11 mouse cellular contexts compared by ENCODE assay signal in genomic region chr3:97764152-97764551, GRCm38 (mm10).
DNase-seq lines count a peak whose midpoint lies in the region; ATAC-seq and TF ChIP-seq lines count a peak whose summit lies in the region.
"Had no signal": no experiment of that assay in that cellular context is flagged by ENCODE, and none has a peak within 500 bp of the region (broad histone marks: within the 10 kb centered on the region; RNA-seq: fewer than 3 reads in every experiment).

No protein-coding gene starts in this region.

- no peak overlapping the region for H3K9ac ChIP-seq in heart, embryonic 12.5 days
- H3K9ac ChIP-seq in midbrain, embryonic 15.5 days: peak overlapping the region; percentile 33

- H3K36me3 ChIP-seq in heart, embryonic 10.5 days: 0 out of 2 replicates have a peak, but pooled peaks cover 6% of the 10 kb centered on the region
- H3K36me3 ChIP-seq in heart, embryonic 12.5 days: peaks cover 17% of the 10 kb centered on the region
- peaks cover 3% of the 10 kb centered on the region; the same call in 1 of the 2 replicates for H3K36me3 ChIP-seq in kidney, adult 2 months (ENCODE audit: control insufficient read depth, insufficient read depth, low read length)
- no peaks in the 10 kb centered on the region for H3K36me3 ChIP-seq in midbrain, embryonic 15.5 days (replicated peaks)

- no peaks in the 10 kb centered on the region for H3K9me3 ChIP-seq in heart, embryonic 10.5 days
- H3K9me3 ChIP-seq in heart, embryonic 12.5 days (replicated peaks): no peaks in the 10 kb centered on the region
- no peaks in the 10 kb centered on the region for H3K9me3 ChIP-seq in midbrain, embryonic 15.5 days

- no peaks in the 10 kb centered on the region for H3K27me3 ChIP-seq in heart, embryonic 10.5 days (ENCODE audit: insufficient read depth, poor library complexity, severe bottlenecking)
- H3K27me3 ChIP-seq in heart, embryonic 12.5 days (replicated peaks): no peaks in the 10 kb centered on the region
- no peaks in the 10 kb centered on the region for H3K27me3 ChIP-seq in kidney, adult 2 months (replicated peaks; ENCODE audit: control insufficient read depth, insufficient read depth, low read length)
- no peaks in the 10 kb centered on the region for H3K27me3 ChIP-seq in midbrain, embryonic 15.5 days (replicated peaks)
- H3K27me3 ChIP-seq: Patski had no signal

- TF ChIP-seq CTCF in cortical plate, adult 2 months (IDR thresholded peaks at IDR 0.05; ENCODE audit: extremely low read depth, insufficient read depth, low read length): no peak
- TF ChIP-seq CTCF in kidney, adult 2 months (conservative IDR thresholded peaks at IDR 0.05; ENCODE audit: insufficient read depth, insufficient read length, low read depth, low read length): no peak

- no peak for TF ChIP-seq POLR2A in cortical plate, adult 2 months (IDR thresholded peaks at IDR 0.05; ENCODE audit: extremely low read depth, insufficient read depth, low read length)
- TF ChIP-seq POLR2A in kidney, adult 2 months (IDR thresholded peaks at IDR 0.05; ENCODE audit: low read depth, low read length): no peak

- 87% methylated on average over 5 of the region's 5 CpGs for WGBS in heart, embryonic 10.5 days
- WGBS in heart, embryonic 12.5 days: 86% methylated on average over 5 of the region's 5 CpGs
- WGBS in kidney, adult 2 months: 25% methylated on average over 5 of the region's 5 CpGs
- WGBS in midbrain, embryonic 15.5 days: 40% methylated on average over 5 of the region's 5 CpGs

- H3K4me1 ChIP-seq in heart, embryonic 10.5 days: peaks cover 31% of the 10 kb centered on the region
- H3K4me1 ChIP-seq in heart, embryonic 12.5 days (replicated peaks): peaks cover 39% of the 10 kb centered on the region
- H3K4me1 ChIP-seq in cortical plate, adult 2 months (ENCODE audit: control insufficient read depth, insufficient read depth, low read length): peaks cover 11% of the 10 kb centered on the region; the same call in 1 of the 2 replicates
- H3K4me1 ChIP-seq in kidney, adult 2 months (ENCODE audit: control insufficient read depth, insufficient read depth, low read length): peaks cover 7% of the 10 kb centered on the region; the same call in 1 of the 2 replicates
- H3K4me1 ChIP-seq in midbrain, embryonic 15.5 days: peaks cover 50% of the 10 kb centered on the region

- no peak for ATAC-seq in heart, embryonic 12.5 days (ENCODE audit: insufficient number of reproducible peaks, low FRiP score)
- no peak for ATAC-seq in midbrain, embryonic 15.5 days (replicated peaks)
- ATAC-seq: lung, postnatal 0 days; Patski had no signal

- no peak overlapping the region for H3K4me3 ChIP-seq in heart, embryonic 10.5 days
- no peak overlapping the region for H3K4me3 ChIP-seq in heart, embryonic 12.5 days
- H3K4me3 ChIP-seq in cortical plate, adult 2 months (ENCODE audit: insufficient read depth, low read length): peak overlapping the region; percentile 5; the same call in 1 of the 2 replicates
- peak overlapping the region; percentile 37 for H3K4me3 ChIP-seq in kidney, adult 2 months (ENCODE audit: insufficient read depth, low read depth, low read length)
- H3K4me3 ChIP-seq in midbrain, embryonic 15.5 days: peak overlapping the region; percentile 37

- no peak overlapping the region for H3K27ac ChIP-seq in heart, embryonic 10.5 days
- H3K27ac ChIP-seq in heart, embryonic 12.5 days (ENCODE audit: poor library complexity, severe bottlenecking): no peak overlapping the region
- H3K27ac ChIP-seq in cortical plate, adult 2 months (ENCODE audit: insufficient read depth, low read length): no peak overlapping the region
- peak overlapping the region; percentile 87 for H3K27ac ChIP-seq in kidney, adult 2 months (ENCODE audit: insufficient read depth, low read depth, low read length)
- H3K27ac ChIP-seq in midbrain, embryonic 15.5 days: no peak overlapping the region

- peak; percentile 52 for DNase-seq in heart, embryonic 10.5 days (ENCODE audit: low spot score)
- DNase-seq in kidney, adult 2 months: peak; percentile 73
- DNase-seq in thymus, postnatal 4 days: no peak
- DNase-seq in adrenal gland, adult 18-20 months (ENCODE audit: low spot score in 2 of 2): no peak
- no peak for DNase-seq in liver
- DNase-seq: gastrocnemius, postnatal 10 days had no signal

- no peak overlapping the region for H3K4me2 ChIP-seq in heart, embryonic 12.5 days
- peak overlapping the region; percentile 66 for H3K4me2 ChIP-seq in midbrain, embryonic 15.5 days

Comparison
In these comparisons a context has a peak if more than half of its experiments do, and no peak if none do; other contexts are left out.
1. DNase-seq: peak in heart, embryonic 10.5 days (single experiment) and kidney, adult 2 months (single experiment); none in thymus, postnatal 4 days (single experiment), adrenal gland, adult 18-20 months (0 of 2) and liver (single experiment).
2. H3K4me3 ChIP-seq: peak in cortical plate, adult 2 months (single experiment), kidney, adult 2 months (single experiment) and midbrain, embryonic 15.5 days (single experiment); none in heart, embryonic 10.5 days (single experiment) and heart, embryonic 12.5 days (single experiment).